Mouse (Mus musculus) kidney, adult 11 months (tissue): ENCODE data around the gene Birc5.
"Not testable (repeated sequence)": the region's sequence is repeated elsewhere in the genome, so short reads cannot be mapped to it uniquely, and the experiment has no call there.

ENCODE experiments used
- DNase-seq: peaks from one replicate; pipeline ENCODE4 v3.0.0; 2022

Gene Birc5

DNA sequence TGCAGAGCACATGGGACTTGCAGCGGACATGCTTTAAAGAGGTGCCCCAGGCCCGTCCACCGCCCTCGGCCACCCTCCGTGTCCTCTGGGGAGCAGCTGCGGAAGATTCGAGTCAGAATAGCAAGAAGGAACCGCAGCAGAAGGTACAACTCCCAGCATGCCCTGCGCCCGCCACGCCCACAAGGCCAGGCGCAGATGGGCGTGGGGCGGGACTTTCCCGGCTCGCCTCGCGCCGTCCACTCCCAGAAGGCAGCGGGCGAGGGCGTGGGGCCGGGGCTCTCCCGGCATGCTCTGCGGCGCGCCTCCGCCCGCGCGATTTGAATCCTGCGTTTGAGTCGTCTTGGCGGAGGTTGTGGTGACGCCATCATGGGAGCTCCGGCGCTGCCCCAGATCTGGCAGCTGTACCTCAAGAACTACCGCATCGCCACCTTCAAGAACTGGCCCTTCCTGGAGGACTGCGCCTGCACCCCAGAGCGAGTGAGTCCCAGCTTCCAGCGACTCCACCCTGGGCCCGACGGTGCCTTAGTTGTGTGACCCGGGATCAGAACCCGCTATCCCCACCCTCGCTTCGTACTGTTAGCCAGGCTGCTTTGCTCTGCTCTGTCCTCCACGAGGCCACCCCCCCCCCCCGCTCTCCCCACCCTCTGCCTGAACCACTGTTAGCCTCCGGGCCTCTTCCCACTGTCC lies at the start of gene Birc5:
Gene Birc5, plus strand, starts transcription at position 267 of the 687 bp plus-strand sequence.
- DNase-seq: peak; percentile 94

GRCm38 (mm10) chr11:117800038-117800437 lies 49.0 kb upstream of the Birc5 start:
- no peak for DNase-seq

DNA sequence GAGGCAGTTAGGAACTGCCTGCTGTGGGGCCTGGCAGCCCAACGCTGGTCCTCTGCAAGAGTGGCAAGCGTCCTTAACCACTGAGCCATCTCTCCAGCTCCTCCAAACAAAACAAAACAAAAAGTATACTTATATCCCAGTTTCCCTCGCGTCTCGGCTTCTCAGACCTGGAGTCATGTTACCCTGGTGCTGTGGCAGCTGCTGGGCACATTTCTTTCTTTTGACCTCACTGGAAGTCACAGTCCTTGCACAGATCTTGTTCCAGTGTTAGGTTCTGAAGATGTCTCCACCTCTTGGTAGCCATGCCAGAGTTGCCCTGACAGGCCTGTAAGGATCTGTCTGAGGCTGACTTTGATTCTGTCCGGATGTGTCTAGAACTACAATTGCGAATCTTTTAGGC lies 47.4 kb upstream of the Birc5 start:
- DNase-seq: no peak

- no peak for DNase-seq
Observed at GRCm38 (mm10) chr11:117803166-117803688, 45.8 kb upstream of the Birc5 start.

GRCm38 (mm10) chr11:117806781-117807180 lies 42.3 kb upstream of the Birc5 start:
- DNase-seq: no peak

GRCm38 (mm10) chr11:117809407-117810311 lies 39.4 kb upstream of the Birc5 start, which contains the start of the genes Gm20708 and Syngr2:
Gene Gm20708, plus strand, starts transcription at chr11:117809668.
Gene Syngr2, plus strand, starts transcription at chr11:117809668.
- peak; percentile 65 for DNase-seq

GRCm38 (mm10) chr11:117810401-117811046 lies 38.5 kb upstream of the Birc5 start:
- peak; percentile 92 for DNase-seq

- no peak for DNase-seq
Observed at GRCm38 (mm10) chr11:117813867-117814266, 35.2 kb upstream of the Birc5 start.

- no peak for DNase-seq
Observed at GRCm38 (mm10) chr11:117814704-117815366, 34.2 kb upstream of the Birc5 start.

- DNase-seq: not testable (repeated sequence)
Observed at GRCm38 (mm10) chr11:117815850-117816249, 33.2 kb upstream of the Birc5 start.

DNA sequence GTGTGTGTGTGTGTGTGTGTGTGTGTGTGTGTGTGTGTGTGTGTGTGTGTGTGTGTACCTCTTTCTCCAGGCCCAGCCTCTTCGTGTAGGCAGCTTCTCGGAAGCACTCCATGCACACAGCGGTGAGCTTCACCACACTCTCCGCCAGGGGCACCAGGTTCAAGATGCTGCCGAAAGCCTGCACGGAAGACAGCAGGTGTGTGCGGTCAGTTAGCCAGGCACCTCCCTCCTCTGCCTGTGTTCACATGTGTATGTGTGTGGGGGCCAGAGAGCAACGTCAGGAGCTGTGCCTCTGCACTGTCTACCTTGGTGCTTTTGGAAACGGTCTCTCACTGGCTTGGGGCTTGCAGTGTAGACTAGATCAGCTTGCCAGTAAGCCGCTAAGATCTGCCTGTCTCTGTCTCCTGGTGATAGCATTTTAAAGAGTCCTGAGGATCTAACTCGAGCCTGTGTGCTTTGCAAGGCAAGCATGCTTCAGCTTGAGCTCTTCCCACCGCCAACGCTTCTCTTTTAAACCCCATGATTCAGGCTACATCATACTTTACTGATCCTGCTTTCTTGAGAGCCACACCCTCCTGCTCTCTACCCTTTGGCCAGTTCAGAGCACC lies 32.6 kb upstream of the Birc5 start:
- no peak for DNase-seq

- no peak for DNase-seq
Observed at GRCm38 (mm10) chr11:117819095-117819494, 30.0 kb upstream of the Birc5 start.

GRCm38 (mm10) chr11:117820173-117820572 lies 28.9 kb upstream of the Birc5 start:
- no peak for DNase-seq

DNA sequence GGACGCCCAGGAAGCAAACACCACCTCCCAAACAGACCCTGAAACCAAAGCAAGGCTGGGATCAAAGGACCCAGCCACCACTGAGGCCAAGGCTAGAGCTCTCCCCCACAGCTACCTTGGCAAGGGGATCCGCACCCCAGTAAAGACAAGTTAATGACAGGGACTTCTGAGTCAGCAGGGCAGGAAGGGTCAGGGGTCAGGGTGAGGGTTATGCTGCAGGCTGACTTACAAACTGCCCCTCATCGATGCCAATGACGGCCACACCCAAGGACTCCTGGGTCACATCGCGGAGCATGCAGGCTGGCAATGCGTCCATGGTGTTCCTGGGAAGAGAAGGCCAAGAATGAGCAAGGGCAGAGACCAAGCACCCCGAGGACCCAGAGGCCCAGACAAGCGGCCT lies 27.2 kb upstream of the Birc5 start:
- no peak for DNase-seq

- no peak for DNase-seq
Observed at GRCm38 (mm10) chr11:117822728-117823241, 26.3 kb upstream of the Birc5 start.

DNA sequence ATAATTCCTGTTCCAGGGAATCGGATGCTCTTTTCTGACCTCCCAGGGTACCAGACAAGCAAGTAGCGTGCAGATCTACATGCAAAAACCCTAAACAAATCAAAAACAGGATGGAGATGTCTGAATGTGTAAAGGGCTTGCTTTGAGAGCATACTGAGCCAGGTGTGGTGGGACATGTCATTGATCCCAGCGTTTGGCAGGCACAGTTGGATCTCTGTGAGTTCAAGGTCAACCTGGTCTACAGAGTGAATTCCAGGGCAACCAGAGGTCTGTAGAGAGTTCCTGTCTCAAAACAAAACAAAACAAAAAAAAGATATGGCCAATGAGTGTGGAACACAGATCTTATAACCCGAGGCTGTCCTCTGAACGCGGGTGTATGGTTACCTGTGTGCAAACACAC lies 25.6 kb upstream of the Birc5 start:
- DNase-seq: no peak

GRCm38 (mm10) chr11:117824060-117824969 lies 24.7 kb upstream of the Birc5 start:
- DNase-seq: peak; percentile 84

- DNase-seq: peak; percentile 83
Observed at GRCm38 (mm10) chr11:117825333-117826101, 23.5 kb upstream of the Birc5 start, which contains the start of the genes Afmid and Tk1. Gene Afmid, plus strand, starts transcription at chr11:117825924. Gene Tk1, minus strand, starts transcription at chr11:117826092.

GRCm38 (mm10) chr11:117826164-117826563 lies 22.9 kb upstream of the Birc5 start:
- DNase-seq: no peak

DNA sequence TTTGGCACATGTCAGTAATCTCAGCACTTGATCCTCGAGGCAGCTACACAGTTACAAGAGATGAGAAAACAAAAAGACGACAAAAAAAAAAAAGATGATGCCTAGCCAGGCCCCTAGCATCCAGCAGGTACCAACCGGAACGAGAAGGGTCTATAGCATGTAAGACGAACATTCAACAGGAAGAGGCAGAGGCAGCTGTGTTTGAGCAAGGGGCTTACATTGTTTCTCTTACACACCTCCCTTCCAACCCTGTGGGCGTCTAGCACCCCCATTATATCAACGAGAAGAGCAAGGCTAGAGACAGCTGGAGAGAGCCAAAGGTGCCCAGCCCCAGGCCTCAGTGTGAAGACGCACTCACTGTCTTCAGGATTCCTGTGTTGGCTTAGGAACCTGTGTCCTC lies 22.1 kb upstream of the Birc5 start:
- DNase-seq: no peak
